Mouse (Mus musculus) small intestine, adult 2 months (tissue): ENCODE data around the gene Rex1bd.

ENCODE experiments used
- CTCF ChIP-seq: fragments of 200-500 bp; IDR thresholded peaks from 2 replicates; pipeline ENCODE4 v1.5.1; 2012; ENCODE audit warnings: low read depth, mild to moderate bottlenecking, control low read depth, inconsistent platforms, low read length, moderate library complexity, mixed read lengths; ENCODE audit not compliant: insufficient replicate concordance, insufficient read length; ENCODE audit errors: extremely low read depth
- POLR2A ChIP-seq: fragments of 200-500 bp; IDR thresholded peaks from 2 replicates; pipeline ENCODE4 v1.6.1; 2012; ENCODE audit warnings: low read depth, mild to moderate bottlenecking, control low read depth, inconsistent platforms, low read length, moderate library complexity

DNA sequence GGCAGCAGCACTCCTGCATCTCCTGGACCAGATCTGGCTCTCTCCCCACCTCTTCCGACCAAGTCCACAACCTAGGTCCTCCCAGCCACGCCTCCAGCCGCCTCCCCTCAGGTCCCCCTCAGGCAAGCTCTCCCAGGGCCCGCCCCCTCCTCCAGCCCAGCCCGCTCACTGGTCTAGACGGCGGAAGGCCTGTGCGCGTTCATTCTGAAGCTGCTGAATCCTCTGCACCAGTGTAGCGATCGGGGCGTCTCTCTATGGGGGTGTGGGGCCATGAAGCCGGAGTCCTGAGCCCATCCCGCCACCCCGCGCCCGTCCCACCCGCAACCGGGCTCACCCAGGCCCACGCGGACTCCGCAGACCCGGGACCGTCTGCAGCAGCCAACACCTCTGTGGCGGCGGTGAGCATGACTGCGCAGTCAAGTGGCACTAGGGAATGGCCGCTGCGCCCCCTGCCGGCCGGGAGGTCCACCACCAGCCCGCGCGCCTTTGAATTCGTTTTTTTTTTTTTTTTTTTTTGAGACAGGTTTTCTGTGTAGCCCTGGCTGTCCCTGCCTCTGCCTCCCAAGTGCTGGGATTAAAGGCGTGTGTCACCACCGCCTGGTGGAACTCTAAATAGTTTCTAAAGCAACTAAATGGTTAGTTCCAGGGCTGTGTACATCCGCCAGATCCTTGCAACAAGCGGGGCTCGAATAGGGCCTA, at the start of gene Rex1bd:
- TF ChIP-seq POLR2A = peak; percentile 33; the same call in 1 of the 2 replicates
- TF ChIP-seq CTCF = peak; percentile 78
